Mouse (Mus musculus) left cerebral cortex, postnatal 14 days (tissue): ENCODE measurements around the gene Ubtf. TPM values are rescaled to one million over a fixed set of nuclear protein-coding genes. Genes with fewer than 3 reads are reported as not detected.
"Not testable (repeated sequence)": the region's sequence is repeated elsewhere in the genome, so short reads cannot be mapped to it uniquely, and the experiment has no call there.

Source experiments
- DNase-seq, 2 experiments: peaks; one replicate each; pipeline ENCODE4 v3.0.0; 2021 to 2022; ENCODE audit warnings: low spot score in 2 of 2, mixed read lengths in 1 of 2
- intact Hi-C: fragments of 180-260 bp; cut with DNase I; formaldehyde crosslinking; loops from one replicate; pipeline ENCODE4 v1.15.1; 2025
- long read RNA-seq, 2 experiments: library from polyadenylated mRNA; stranded (forward); transcript quantifications; one replicate each; pipeline ENCODE4 v2.0.0; 2021
- total RNA-seq, 2 experiments: library from RNA; stranded (reverse); gene quantifications; 2 replicates each; pipeline ENCODE4 v1.2.3; 2021

Ubtf gene
- total RNA-seq: 100 to 1,000 TPM; 104 to 108 TPM
- long read RNA-seq, experiment 1, full-length matches to known transcripts: 69 of 106 reads
- long read RNA-seq, experiment 1, partial matches to known transcripts: 8 of 106 reads
- long read RNA-seq, experiment 1, other reads (novel, unspliced or antisense): 29 of 106 reads
- long read RNA-seq, experiment 2, full-length matches to known transcripts: 75 of 104 reads
- long read RNA-seq, experiment 2, partial matches to known transcripts: 12 of 104 reads
- long read RNA-seq, experiment 2, other reads (novel, unspliced or antisense): 17 of 104 reads

DNA sequence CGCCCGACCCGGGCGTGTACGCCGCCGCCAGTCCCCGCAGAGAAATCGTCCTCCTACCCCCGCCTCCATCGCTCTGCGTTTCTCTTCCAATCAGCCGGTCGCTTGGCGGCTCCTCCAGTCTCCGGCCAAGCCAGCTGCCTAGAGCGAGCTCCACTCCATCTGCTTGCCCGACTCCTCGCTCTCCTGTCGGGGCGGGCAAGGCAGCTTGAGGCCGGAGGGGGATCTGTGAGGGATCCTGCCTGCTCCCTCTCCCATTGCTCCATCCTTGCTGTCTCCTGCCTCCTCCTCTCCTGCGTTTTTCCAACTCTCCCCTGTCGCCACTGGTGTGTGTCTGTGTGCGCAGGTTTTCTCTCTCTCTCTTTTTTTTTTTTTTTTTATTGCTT, at the start of gene Ubtf:
TSS of gene Ubtf (minus strand) at position 333 of the 383 bp plus-strand sequence.
- peak; percentile 85 to 93 for DNase-seq
- intact Hi-C loops: loop anchor here (2.0 kb wide), 1 partner anchor 75 kb away; no protein-coding TSS in a partner anchor

DNA sequence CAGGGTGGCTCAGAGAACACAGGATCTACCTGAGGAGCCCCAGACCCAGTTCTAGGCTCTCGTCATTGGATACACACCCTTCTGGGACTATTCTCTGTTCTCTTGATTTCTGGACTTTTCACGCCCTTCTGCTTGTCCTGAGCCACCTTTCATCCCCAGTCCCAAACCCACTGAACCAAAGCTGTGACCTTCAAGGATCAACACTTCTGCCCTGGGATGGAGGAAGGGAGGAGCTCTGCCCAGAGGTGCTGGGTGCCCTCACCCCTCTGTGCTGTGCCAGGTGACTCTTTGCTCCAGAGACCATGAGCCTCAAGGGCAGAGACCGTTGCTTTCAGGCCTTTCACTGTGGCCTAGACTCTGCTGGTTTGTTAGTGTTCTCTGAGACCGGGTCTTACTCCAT, 49.7 kb upstream of the Ubtf start:
- no peak for DNase-seq
- intact Hi-C loops: no loop called here

GRCm38 (mm10) chr11:102368347-102368746, 48.8 kb upstream of the Ubtf start:
- DNase-seq: no peak
- intact Hi-C loops: no loop called here

- intact Hi-C loops: no loop called here
- no peak for DNase-seq
Observed at GRCm38 (mm10) chr11:102367504-102368280, 48.1 kb upstream of the Ubtf start.

GRCm38 (mm10) chr11:102366103-102366502, 46.6 kb upstream of the Ubtf start, which contains the start of gene Slc4a1:
TSS of gene Slc4a1 (minus strand) at chr11:102366203.
- intact Hi-C loops, DNase-seq: not testable (repeated sequence)

DNA sequence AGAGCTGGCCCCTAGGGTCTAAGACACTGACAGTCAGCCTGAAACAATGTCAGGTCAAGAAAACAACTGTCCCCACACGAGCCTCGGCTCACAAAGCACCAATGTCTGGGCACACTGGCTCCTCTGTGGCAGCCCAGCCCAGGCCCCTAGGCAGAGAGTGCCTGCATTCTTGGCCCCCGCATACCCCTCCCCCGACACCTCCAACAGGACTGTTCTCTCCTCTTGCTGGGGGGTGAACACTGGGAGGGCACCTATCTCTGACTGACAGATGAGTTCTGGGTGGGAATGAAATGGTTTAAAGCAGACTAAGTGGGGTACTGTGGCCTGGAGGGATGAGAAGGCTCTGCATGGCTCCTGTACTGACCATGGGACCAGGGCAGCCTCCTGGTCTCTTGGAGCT, 46.2 kb upstream of the Ubtf start:
- intact Hi-C loops: no loop called here
- no peak for DNase-seq

DNA sequence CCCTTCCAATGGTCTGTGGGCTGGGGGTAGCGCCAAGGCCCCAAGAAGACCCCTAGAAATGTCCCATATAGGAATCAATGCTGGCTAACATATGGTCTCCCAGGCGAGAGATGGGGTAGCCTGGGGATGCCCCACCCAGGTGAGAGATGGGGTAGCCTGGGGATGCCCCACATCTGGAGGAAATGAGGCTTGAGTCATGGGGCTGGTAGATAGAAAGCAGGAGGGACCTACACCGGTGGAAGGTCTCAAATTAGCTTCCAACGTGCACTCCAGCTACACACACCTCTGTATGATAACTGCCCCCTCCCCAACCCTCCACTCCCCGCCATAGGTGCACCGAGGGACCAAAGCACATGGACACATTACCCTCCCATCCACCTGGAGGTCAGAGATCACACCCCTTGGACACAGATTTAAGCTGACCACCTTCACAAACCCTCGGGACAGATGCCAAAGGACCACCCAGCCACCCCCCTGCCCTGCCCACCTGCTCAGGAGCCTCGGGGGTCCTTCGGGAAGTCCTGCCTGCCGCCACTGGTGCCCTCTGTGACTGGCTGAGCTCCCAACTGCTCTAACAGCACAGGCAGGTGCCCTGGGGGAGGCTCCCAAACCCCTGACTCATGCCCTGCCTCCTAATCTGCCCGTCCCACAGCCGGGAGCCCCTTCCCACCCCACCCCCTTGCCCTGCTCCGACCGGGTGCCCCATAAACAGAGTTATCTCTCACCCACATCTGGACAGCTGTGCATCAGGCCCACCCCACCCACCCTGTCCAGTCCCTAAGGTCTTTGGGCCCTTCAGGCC, 45.2 kb upstream of the Ubtf start:
- intact Hi-C loops: no loop called here
- no peak for DNase-seq

DNA sequence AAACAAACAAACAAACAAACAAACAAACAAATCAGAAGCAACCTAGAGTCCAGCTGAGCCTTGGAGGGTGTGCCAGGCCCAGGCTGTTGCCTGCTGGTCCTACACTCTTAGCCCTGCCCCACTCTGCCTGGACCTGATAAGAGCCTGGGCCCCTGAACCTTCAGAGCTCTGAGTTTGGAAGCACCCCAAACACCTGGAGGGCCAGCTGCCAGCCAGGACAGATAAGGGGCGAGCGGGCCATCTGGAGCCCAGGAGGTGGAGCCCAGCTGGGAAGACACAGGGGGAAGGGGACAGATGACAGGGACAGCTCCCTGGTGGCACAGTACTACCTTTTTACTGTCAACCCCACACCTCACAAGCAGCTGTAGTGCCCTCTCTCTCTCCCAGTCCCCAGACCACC, 44.1 kb upstream of the Ubtf start:
- intact Hi-C loops: no loop called here

GRCm38 (mm10) chr11:102361776-102362495, 42.4 kb upstream of the Ubtf start:
- intact Hi-C loops: no loop called here
- DNase-seq: no peak

More for the DNA sequence above, 44.1 kb upstream of the Ubtf start:
- DNase-seq: no peak

GRCm38 (mm10) chr11:102358365-102358764, 38.8 kb upstream of the Ubtf start:
- intact Hi-C loops: no loop called here
- no peak for DNase-seq

DNA sequence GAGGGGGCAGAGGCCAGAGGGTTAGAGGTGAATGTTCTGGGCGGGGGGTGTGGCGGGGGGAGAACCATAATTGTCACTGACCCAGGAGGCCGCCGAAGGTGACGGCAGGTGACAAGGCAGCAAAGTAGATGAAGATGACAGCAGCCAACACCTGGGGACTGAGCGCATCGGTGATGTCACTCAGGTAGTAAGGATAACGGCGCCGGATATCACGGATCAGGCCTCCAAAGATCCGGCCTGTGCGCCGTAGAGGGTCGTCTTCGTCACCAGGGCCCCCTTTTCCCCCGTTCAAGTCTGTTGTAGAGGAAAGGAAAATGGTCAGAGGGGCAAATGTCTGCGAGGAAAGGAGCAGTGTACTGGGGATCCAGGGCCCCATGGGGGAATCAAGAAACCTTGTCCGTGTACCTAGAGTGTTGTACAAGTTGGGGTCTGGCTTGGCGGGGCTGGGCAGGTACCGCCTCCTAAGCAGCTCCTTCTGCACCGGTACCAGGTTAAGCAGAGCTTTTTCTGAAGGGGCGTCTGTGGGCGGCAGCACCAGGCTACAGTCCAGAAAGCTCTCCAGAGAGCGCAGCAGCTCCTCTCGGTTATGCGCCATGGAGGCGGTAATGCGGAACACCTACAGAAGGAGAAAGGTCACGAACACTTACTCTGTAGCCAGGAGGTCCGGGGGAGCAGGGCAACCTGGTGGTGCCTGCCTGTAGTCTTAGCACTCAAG, 37.3 kb upstream of the Ubtf start:
- no peak for DNase-seq

GRCm38 (mm10) chr11:102356190-102356589, 36.6 kb upstream of the Ubtf start:
- intact Hi-C loops: no loop called here
- no peak for DNase-seq

More for the DNA sequence above, 37.3 kb upstream of the Ubtf start:
- intact Hi-C loops: no loop called here

DNA sequence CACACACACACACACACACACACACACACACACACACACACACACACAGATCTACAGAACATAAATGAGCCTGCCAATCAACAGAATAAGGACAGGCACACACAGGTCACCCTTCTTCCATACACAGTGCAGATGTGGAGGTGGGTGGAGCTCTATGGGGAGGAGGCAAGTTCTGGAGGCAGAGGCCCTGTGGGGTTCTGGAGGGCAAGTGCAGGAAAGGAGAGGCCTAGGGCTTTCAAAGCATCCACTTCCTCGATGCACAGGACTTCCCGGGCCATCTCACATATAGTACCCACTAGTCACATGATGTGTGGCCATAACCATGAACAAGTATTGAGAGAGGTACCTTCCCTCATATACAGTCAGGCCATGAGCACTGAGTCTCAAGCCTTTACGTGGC, 36.0 kb upstream of the Ubtf start:
- intact Hi-C loops: no loop called here
- DNase-seq: no peak

- intact Hi-C loops: no loop called here
- no peak for DNase-seq
Observed at GRCm38 (mm10) chr11:102353021-102353431, 33.5 kb upstream of the Ubtf start.

DNA sequence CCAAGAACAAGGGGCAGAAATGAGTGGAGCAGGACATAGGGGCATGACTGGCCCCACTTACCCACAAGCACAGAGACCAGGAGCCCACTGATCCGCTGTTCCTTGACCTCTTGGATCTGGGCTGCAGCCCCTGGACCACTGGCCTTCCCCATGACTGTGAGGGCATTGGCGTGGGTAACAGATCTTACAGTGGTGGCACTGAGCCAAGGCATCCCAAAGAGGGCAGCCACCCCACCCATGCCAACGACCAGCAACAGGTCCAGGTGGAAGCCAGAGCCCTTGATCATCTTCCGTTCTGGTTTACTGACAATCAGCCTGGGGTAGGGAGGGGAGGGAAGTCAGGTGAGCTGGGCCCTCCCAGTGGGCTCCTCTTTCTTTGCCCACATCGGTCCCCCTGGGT, 32.8 kb upstream of the Ubtf start:
- intact Hi-C loops: no loop called here
- no peak for DNase-seq

- no peak for DNase-seq
- intact Hi-C loops: no loop called here
Observed at GRCm38 (mm10) chr11:102350981-102351523, 31.5 kb upstream of the Ubtf start.

GRCm38 (mm10) chr11:102350416-102350815, 30.9 kb upstream of the Ubtf start:
- DNase-seq: no peak
- intact Hi-C loops: no loop called here

DNA sequence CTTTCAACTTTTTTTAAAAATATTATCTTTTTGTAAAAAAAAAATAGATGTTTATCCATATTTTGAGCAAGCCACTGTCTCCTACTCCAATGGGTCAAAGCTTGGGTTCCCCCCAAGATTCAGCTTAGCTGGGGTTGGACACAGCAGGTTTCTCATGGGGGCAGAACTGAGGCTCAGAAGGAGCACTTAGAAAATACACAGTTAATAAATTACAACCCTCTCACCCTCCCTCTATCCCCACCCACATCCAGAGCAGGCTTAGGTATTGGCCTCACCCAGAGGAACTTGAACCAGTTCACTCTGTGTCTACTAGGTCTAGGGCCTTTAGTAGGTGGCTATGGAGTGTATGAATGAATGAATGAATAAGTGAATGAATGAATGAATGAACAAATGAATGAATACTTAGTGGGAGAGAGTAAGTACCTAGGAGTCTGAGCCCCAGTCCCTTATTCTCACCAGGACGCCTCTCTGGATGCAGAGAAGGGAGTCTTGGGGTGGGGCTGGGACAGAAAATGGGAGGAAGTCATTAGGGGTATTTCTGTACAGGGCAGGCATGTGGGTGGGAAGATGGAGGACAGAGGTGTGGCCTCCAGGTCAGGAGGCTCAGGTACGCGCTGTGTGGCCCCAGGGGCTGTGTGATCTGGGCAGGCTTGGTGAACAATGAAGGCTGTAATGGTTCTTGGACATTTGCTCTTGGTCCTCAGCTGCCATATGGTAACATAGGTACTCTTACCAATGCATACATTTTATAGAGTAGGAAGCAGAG, 29.8 kb upstream of the Ubtf start:
- intact Hi-C loops: no loop called here
- DNase-seq: no peak
